Mouse (Mus musculus) forebrain, embryonic 10.5 days (tissue): Measurements from ENCODE around the gene Map3k6. TPM values are rescaled to one million over a fixed set of nuclear protein-coding genes. Genes with fewer than 3 reads are reported as not detected.

ENCODE experiments used
- DNase-seq: peaks from one replicate; pipeline ENCODE4 v3.0.0-alpha.2; 2017; ENCODE audit warnings: low spot score; ENCODE audit errors: extremely low spot score
- H3K27ac ChIP-seq: fragments of 300-500 bp; sonication (generic); 2 replicates; pipeline ENCODE4 v1.5.1; 2016; ENCODE audit warnings: mild to moderate bottlenecking
- H3K27me3 ChIP-seq: fragments of 300-500 bp; sonication (generic); 2 replicates; pipeline ENCODE4 v1.6.1; 2016; ENCODE audit warnings: mild to moderate bottlenecking; ENCODE audit not compliant: poor library complexity, severe bottlenecking
- H3K36me3 ChIP-seq: fragments of 300-500 bp; sonication (generic); replicated peaks from 2 replicates; pipeline ENCODE4 v1.6.1; 2016; ENCODE audit warnings: mild to moderate bottlenecking, moderate library complexity
- H3K4me1 ChIP-seq: fragments of 300-500 bp; sonication (generic); 2 replicates; pipeline ENCODE4 v1.6.1; 2016
- H3K4me3 ChIP-seq: fragments of 300-500 bp; sonication (generic); 2 replicates; pipeline ENCODE4 v1.5.1; 2016; ENCODE audit warnings: mild to moderate bottlenecking, moderate library complexity
- H3K9me3 ChIP-seq: fragments of 300-500 bp; sonication (generic); 2 replicates; pipeline ENCODE4 v1.6.1; 2016; ENCODE audit warnings: mild to moderate bottlenecking, moderate library complexity
- WGBS: fragments of 180-500 bp; shearing (Covaris S2); methylation state at CpG from one replicate; pipeline ENCODE4 v1.1.7; 2016; 5-methylcytosine and 5-hydroxymethylcytosine counted together
- polyA plus RNA-seq: library from polyadenylated mRNA; unstranded; fragments of >200 nt; fragmentation: Nextera tagmentation; extraction: Ambion mirVana; gene quantifications from 2 replicates; pipeline ENCODE4 v1.2.1, GENCODE M21; 2016

Gene Map3k6
- polyA plus RNA-seq, 1 experiment from 2014 or later, result 1.8 TPM

DNA sequence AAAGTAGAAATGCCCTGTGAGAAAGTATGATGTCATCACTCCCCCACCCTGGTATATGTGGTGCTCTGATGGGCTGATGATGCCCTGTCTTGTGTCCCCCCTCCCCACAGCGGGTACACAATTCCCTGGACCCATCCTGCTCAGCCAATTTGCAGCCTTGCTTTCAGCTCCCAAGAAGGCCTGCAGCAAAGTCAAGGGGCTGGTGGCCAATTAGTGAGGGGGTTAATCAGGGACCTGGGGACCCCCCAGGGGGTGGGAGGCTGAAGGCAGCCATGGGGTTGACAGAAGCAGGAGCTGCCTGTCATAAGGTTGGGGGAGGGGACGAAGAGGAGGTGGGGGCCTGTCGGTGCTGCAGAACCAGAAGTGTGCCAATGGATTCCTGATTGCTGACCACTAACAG, 37.0 kb upstream of the Map3k6 start:
- DNase-seq, result no peak
- H3K4me1 ChIP-seq, result peaks cover 51% of the 10 kb centered on the region
- no peaks in the 10 kb centered on the region for H3K36me3 ChIP-seq
- no peaks in the 10 kb centered on the region for H3K9me3 ChIP-seq
- 76% methylated on average over 3 of the region's 3 CpGs for WGBS
- no peak overlapping the region for H3K4me3 ChIP-seq
- H3K27me3 ChIP-seq, result peaks cover 17% of the 10 kb centered on the region
- H3K27ac ChIP-seq, result no peak overlapping the region

DNA sequence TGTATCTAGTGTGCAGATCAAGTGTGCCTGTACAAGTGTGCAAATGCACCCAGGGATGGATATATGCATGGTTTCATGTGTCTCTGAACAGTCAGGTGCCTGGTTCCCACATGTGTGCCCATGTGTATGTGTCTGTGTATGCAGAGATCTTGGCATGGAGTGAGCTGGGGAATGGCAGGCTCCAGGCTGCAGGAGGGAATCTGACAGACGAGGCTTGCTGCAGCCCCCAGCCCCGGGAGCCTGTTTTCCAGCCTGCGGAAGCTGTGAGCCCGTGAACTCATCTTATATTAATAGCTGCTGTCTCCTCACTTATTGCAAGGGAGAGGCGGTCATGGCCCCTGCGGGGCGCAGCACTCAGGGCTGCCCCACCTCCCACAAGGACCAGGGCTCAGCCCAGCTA, 36.2 kb upstream of the Map3k6 start:
- H3K27ac ChIP-seq, result peak overlapping the region; percentile 70; the same call in 1 of the 2 replicates
- no peak for DNase-seq
- no peaks in the 10 kb centered on the region for H3K36me3 ChIP-seq
- 56% methylated on average over 7 of the region's 7 CpGs for WGBS
- no peaks in the 10 kb centered on the region for H3K9me3 ChIP-seq
- H3K4me3 ChIP-seq, result no peak overlapping the region; the same call in 1 of the 2 replicates
- H3K4me1 ChIP-seq, result peaks cover 46% of the 10 kb centered on the region
- peaks cover 25% of the 10 kb centered on the region for H3K27me3 ChIP-seq

DNA sequence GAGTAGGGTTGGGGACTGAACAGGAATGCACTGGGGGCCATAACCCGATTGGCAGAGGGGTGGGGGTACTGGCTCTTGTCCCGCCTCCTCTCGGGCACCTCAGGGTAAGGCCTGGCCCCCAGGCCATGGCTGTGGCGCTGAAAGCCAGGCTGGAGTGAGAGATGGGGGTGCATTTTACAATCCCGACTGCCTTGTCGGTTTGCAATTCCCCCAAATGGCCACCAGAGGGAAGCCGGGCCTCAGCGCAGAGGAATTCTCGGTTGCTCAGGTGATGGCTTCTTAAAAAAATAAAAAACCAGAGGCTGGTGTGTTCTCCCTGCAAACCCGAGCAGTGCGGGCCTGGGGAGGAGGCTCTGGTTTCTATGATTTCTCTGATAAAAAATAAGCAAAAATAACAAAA, 31.3 kb upstream of the Map3k6 start:
- WGBS, result 5% methylated on average over 11 of the region's 11 CpGs
- H3K36me3 ChIP-seq, result no peaks in the 10 kb centered on the region
- no peak overlapping the region for H3K27ac ChIP-seq
- H3K4me3 ChIP-seq, result no peak overlapping the region
- no peaks in the 10 kb centered on the region for H3K9me3 ChIP-seq
- peaks cover 65% of the 10 kb centered on the region for H3K27me3 ChIP-seq
- peaks cover 39% of the 10 kb centered on the region for H3K4me1 ChIP-seq
- DNase-seq, result peak; percentile 66

DNA sequence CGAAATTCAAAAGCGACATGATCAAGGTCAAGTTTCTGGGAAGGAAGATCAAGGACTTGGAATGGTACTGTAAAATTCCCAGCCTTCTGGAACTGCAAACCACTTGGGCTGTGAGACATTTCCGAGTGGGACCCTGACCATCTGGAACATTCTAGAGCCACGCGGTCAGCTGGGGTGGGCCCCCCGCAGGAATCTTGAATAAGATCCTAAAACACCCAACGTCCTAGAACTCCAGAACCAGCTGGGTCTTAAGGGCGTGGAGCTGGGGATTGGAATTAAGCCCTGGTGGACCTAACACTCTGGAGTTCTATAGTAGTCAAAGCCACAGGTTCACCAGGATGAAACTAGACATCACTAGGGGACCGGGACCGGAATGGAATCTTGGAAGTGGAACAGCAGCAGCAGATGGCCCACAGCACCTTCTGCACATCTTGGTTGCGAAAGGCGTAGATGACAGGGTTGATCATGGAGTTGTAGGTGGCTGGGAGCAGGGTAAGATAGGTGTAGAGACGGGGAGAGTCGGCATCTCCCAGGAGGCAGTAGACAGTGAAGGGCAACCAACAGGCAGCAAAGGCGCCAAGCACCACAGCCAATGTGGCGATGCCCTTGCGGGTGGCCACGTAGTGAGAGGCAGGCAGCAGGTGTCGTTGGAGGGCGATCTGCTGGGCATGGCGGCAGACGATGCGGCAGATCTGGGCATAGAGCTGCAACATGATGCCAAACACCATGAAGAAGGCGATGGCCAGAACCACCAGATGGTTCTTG, 30.4 kb upstream of the Map3k6 start:
- no peak overlapping the region for H3K4me3 ChIP-seq
- H3K9me3 ChIP-seq, result no peaks in the 10 kb centered on the region
- no peaks in the 10 kb centered on the region for H3K36me3 ChIP-seq
- 92% methylated on average over 24 of the region's 24 CpGs for WGBS
- no peak overlapping the region for H3K27ac ChIP-seq
- DNase-seq, result no peak
- H3K27me3 ChIP-seq, result peaks cover 73% of the 10 kb centered on the region
- peaks cover 31% of the 10 kb centered on the region for H3K4me1 ChIP-seq

DNA sequence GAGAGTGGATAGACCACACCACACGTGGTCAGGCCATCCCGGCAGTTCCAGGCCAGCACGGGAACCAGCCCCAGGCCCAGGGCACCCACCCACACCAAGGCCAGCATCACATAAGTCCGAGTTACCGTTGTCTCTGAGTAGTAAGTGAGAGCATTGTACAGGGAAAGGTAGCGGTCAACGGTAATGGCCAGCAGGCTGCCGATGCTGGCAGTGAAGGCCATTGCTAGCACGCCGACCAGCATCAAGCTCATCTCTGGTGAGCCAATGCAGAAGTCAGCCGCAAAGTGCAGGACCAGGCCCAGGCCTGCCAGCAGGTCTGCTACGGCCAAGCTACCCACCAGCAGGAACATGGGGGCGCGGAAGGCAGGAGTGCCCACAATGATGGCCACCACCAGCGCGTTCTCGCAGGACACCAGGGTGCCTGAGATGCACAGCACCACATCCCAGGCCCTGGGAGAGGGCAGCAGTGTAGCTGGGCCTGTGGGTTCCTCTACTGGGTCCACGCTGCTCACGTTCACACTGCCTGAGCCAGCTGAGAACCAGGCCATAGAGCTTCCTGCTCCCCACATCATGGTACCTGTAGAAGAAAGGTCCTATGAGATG, 29.7 kb upstream of the Map3k6 start:
- no peak for DNase-seq
- H3K4me1 ChIP-seq, result peaks cover 30% of the 10 kb centered on the region
- H3K4me3 ChIP-seq, result no peak overlapping the region
- no peaks in the 10 kb centered on the region for H3K36me3 ChIP-seq
- WGBS, result 92% methylated on average over 19 of the region's 19 CpGs
- no peak overlapping the region for H3K27ac ChIP-seq
- peaks cover 80% of the 10 kb centered on the region for H3K27me3 ChIP-seq
- H3K9me3 ChIP-seq, result no peaks in the 10 kb centered on the region

DNA sequence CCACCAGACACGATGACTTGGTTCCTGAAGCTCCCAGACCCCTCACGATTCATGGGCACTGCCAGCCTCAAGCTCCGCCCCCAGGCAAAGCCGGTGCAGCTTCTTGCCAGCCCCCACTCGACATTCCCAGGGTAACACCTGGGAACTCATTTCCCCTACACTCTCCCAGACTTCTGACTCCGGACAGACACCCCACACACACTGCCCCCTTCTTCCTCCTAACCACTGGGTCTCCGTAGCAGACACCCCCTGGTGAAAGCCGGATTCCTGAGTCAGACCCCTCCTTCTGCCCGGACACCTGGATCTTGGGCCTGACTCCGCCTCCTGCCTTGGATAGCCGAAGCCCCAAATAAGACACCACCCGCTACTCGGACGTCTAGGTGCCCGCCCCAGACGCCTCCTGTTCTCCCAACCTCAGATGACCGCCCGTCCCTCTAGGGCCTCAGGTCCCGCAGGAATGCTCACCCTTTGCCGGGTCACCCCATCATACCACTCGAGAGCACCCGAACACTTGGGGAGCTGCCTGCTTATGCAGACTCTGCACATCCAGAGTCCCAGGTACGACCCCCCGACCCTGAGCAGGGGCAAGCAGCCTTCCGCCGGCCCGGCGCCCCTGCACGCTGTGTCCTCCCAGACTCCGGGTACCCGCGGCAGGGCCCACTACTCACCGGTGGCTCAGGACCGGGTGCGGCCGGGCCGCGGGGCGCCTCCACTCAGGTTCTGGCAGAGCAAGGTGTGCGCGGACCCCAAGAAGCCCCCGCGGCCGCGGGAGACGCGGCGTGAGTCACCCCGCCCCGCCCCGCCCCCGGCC, 28.7 kb upstream of the Map3k6 start, which contains the start of the genes Cd164l2 and Gpr3:
TSS of gene Cd164l2 (plus strand) at position 381 of the 811 bp plus-strand sequence.
TSS of gene Gpr3 (minus strand) at position 786 of the 811 bp plus-strand sequence.
- peaks cover 85% of the 10 kb centered on the region for H3K27me3 ChIP-seq
- H3K4me1 ChIP-seq, result peaks cover 30% of the 10 kb centered on the region
- H3K27ac ChIP-seq, result peak within 1 kb of the TSS; percentile 79
- no peak for DNase-seq
- H3K36me3 ChIP-seq, result no peaks in the 10 kb centered on the region
- peak within 1 kb of the TSS; percentile 86 for H3K4me3 ChIP-seq
- WGBS, result 1% methylated on average over 52 of the region's 52 CpGs
- no peaks in the 10 kb centered on the region for H3K9me3 ChIP-seq

DNA sequence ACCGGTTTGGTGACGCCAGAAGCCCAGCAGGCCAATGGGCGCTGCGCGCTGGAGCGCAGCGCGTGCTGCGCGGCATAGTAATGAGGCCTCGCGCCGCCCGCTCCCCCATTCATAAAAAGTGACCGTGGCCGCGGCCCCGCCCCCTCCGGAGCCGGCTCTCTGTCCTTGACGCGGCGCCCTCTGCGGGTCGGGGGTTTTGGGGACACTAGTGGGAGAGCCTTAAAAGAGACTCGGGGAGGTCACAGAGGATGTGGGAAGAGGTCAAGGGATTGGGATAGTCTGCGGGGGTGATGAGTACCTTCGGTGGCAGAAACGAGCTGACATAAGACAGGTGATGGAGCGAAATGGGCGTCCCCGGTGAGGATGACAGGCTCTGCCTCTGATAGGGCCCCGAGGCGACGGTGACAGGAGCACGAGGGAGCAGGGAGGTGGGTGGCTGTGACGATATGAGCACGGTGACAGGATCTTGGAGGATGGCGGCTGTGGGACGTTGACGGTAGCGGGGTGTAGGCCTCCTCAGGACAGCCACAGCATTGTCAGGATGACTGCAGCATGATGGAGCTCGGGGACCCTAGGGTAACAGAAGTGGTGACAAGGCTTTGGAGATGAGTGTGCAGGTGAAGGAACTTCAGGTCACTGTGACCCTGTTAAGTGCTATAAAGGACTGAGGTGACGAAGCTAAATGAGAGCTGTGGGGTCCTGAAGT, 27.9 kb upstream of the Map3k6 start:
- Histone ChIP-seq H3K9me3 (no peaks in the 10 kb centered on the region), H3K4me1 (peaks cover 32% of the 10 kb centered on the region), H3K4me3 (peak overlapping the region; percentile 86), H3K27ac (peak overlapping the region; percentile 79), H3K36me3 (no peaks in the 10 kb centered on the region), H3K27me3 (peaks cover 86% of the 10 kb centered on the region)
- WGBS, result 2% methylated on average over 44 of the region's 44 CpGs
- DNase-seq, result peak; percentile 82

DNA sequence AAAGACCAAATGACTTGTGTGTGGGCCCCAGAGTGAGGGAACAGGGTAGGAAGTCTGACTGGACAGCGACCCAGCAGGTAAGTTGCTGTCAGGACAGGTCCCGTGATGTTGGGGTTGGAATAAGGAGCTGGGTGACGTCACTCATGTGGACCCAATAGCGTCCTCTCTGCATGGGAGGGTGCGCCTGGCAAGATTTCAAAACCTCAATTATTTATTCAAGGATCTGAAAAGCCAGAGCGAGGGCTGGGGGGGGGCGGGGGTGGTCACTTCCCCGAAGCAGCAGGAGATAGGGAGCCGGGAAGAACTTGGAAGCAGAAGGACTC, 27.4 kb upstream of the Map3k6 start:
- WGBS, result under 1% methylated on average over 9 of the region's 9 CpGs
- H3K9me3 ChIP-seq, result no peaks in the 10 kb centered on the region
- no peak overlapping the region for H3K27ac ChIP-seq
- H3K36me3 ChIP-seq, result no peaks in the 10 kb centered on the region
- peak overlapping the region; percentile 86 for H3K4me3 ChIP-seq
- peaks cover 86% of the 10 kb centered on the region for H3K27me3 ChIP-seq
- DNase-seq, result no peak
- H3K4me1 ChIP-seq, result peaks cover 35% of the 10 kb centered on the region

DNA sequence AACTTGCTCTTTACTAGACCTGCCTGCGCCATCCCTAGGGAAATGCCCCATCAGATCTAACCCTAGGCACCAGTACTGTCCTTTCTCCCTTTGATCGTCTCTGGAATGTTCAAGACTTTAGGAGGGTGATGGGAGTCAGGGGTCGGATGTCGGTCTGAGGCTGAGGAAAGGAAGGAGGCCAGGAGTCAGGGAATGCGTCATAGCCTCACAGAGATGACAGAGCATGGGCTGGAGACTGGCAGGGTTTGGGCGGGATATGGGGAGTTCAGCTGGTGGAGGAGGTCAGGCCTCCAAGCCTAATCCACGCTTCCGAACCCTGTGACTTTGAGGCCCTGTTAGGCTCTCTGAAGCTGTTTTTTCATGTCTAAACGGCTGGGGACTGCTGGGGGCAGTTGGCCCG, 27.0 kb upstream of the Map3k6 start:
- DNase-seq, result no peak
- Histone ChIP-seq H3K27ac (no peak overlapping the region), H3K9me3 (no peaks in the 10 kb centered on the region), H3K36me3 (no peaks in the 10 kb centered on the region), H3K27me3 (peaks cover 86% of the 10 kb centered on the region), H3K4me1 (peaks cover 35% of the 10 kb centered on the region), H3K4me3 (peak overlapping the region; percentile 86)
- WGBS, result 9% methylated on average over 10 of the region's 10 CpGs

DNA sequence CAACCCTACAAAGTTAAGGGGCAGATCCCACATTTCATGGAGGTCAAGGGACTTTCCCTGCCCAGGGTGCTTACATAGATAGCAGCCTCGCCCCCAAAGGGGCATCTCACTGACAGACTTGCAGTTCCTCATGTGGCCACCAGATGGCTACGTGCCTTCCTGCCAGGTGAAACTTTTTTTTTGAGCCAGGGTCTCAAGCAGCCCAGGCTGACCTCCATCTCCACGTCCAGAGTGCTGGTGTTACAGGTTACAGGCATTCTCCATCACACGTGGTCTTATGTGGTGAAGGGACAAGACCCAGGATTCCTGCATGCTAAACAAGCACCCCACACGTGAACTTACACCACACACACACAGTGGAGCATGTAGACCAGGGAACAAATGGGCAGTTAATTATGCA, 23.0 kb upstream of the Map3k6 start:
- Histone ChIP-seq H3K9me3 (no peaks in the 10 kb centered on the region), H3K27me3 (peaks cover 89% of the 10 kb centered on the region), H3K36me3 (no peaks in the 10 kb centered on the region), H3K4me3 (no peak overlapping the region), H3K27ac (no peak overlapping the region), H3K4me1 (peaks cover 33% of the 10 kb centered on the region)
- DNase-seq, result peak; percentile 73
- WGBS, result 2% methylated on average over 5 of the region's 5 CpGs

DNA sequence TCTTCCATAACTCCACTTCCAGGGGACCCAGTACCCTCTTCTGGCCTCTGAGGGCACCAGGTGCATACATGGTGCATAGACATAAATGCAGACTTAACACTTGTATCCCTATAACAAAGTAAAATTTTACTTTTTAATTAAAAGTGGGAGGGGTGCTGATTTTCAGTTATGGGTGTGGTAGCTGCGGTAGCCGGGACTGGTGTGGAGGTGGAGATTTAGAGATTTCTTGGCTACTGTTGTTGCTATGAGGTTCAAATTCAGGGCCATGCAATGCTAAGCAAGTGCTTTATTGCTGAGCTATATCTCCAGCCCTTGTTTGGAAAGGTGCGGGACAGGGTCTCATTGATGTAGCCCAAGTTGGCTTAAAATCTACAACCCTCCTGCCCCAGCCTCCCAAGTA, 21.9 kb upstream of the Map3k6 start:
- 86% methylated on average over 3 of the region's 3 CpGs for WGBS
- H3K27me3 ChIP-seq, result peaks cover 89% of the 10 kb centered on the region
- H3K4me3 ChIP-seq, result no peak overlapping the region
- DNase-seq, result no peak
- peaks cover 33% of the 10 kb centered on the region for H3K4me1 ChIP-seq
- H3K36me3 ChIP-seq, result no peaks in the 10 kb centered on the region
- no peak overlapping the region for H3K27ac ChIP-seq
- H3K9me3 ChIP-seq, result no peaks in the 10 kb centered on the region

DNA sequence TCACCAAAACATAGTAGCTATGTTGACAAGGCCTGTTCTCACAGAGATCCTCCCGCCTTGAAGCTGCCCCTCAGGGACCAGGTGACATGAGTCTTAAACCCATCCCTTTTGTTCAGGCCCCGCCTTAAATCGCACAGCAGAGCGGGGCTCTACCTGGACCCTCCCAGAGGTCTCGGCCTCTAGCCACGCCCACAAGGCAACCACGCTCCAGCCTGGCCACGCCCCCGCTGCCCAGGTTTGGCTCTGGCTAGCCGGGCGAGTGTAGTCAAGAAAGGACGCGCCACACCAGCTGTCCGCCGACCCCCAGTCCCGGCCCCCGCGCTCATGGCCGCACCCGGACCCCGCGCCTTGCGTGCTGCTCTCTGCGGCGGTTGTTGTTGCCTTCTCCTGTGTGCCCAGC, 20.0 kb upstream of the Map3k6 start:
- no peaks in the 10 kb centered on the region for H3K9me3 ChIP-seq
- no peaks in the 10 kb centered on the region for H3K36me3 ChIP-seq
- peak overlapping the region; percentile 45 for H3K4me3 ChIP-seq
- WGBS, result 2% methylated on average over 25 of the region's 25 CpGs
- peaks cover 75% of the 10 kb centered on the region for H3K27me3 ChIP-seq
- no peak overlapping the region for H3K27ac ChIP-seq
- H3K4me1 ChIP-seq, result peaks cover 37% of the 10 kb centered on the region
- DNase-seq, result no peak
